Mouse (Mus musculus) midbrain, embryonic 13.5 days (tissue): ENCODE measurements at regions not wholly inside any gene's neighbourhood (a gene's known extent, or its start where the extent isn't known, plus 50 kb on each side); places are given as distances from the start of the nearest gene placed in this dataset.

Source experiments
- ATAC-seq: fragments of 200-750 bp; cut with Nextera tagmentation; 2 replicates; pipeline ENCODE4 v1.8.0; 2017; ENCODE audit warnings: mild to moderate bottlenecking, moderate TSS enrichment, moderate library complexity
- H3K27ac ChIP-seq: fragments of 300-500 bp; sonication (generic); 2 replicates; pipeline ENCODE4 v1.5.1; 2015; ENCODE audit warnings: inconsistent platforms, mild to moderate bottlenecking, moderate library complexity
- H3K27me3 ChIP-seq: fragments of 300-500 bp; sonication (generic); 2 replicates; pipeline ENCODE4 v1.6.1; 2015; ENCODE audit warnings: mild to moderate bottlenecking, inconsistent platforms
- H3K36me3 ChIP-seq: fragments of 300-500 bp; sonication (generic); 2 replicates; pipeline ENCODE4 v1.6.1; 2015; ENCODE audit warnings: mild to moderate bottlenecking, inconsistent platforms
- H3K4me1 ChIP-seq: fragments of 300-500 bp; sonication (generic); replicated peaks from 2 replicates; pipeline ENCODE4 v1.6.1; 2015; ENCODE audit warnings: inconsistent platforms
- H3K4me2 ChIP-seq: fragments of 300-500 bp; sonication (generic); replicated peaks from 2 replicates; pipeline ENCODE4 v1.6.1; 2015; ENCODE audit warnings: moderate library complexity, mild to moderate bottlenecking, inconsistent platforms
- H3K4me3 ChIP-seq: fragments of 300-500 bp; sonication (generic); replicated peaks from 2 replicates; pipeline ENCODE4 v1.5.1; 2015; ENCODE audit warnings: mild to moderate bottlenecking, inconsistent platforms
- H3K9ac ChIP-seq: fragments of 300-500 bp; sonication (generic); replicated peaks from 2 replicates; pipeline ENCODE4 v1.6.1; 2015; ENCODE audit warnings: mild to moderate bottlenecking, inconsistent platforms
- H3K9me3 ChIP-seq: fragments of 300-500 bp; sonication (generic); 2 replicates; pipeline ENCODE4 v1.6.1; 2016; ENCODE audit warnings: mild to moderate bottlenecking, inconsistent platforms
- WGBS: fragments of 180-500 bp; shearing (Covaris S2); methylation state at CpG from one replicate; pipeline ENCODE4 v1.1.7; 2015; 5-methylcytosine and 5-hydroxymethylcytosine counted together

DNA sequence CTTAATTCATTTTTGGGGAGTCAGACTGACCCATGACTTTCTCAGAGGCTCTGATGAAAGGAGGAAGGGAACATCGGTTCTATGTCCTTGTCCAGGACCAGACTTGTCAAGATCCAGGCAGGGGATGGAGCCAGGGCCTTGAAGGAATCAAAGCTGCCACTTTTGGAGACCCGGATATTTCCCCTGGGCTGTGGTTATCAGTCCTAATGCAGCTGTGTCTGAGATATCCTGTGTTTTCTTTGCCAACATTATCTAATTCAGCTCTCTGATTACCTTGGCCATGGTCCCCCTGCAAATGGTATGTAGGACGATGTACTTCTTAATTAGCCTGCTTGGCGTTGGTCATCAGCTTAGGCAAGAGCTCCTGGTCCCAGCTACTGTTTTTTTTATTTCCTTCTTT is 127.6 kb downstream of the Fam114a2 start:
- H3K27ac ChIP-seq: no peak overlapping the region
- H3K4me1 ChIP-seq: no peaks in the 10 kb centered on the region
- no peaks in the 10 kb centered on the region for H3K9me3 ChIP-seq
- no peaks in the 10 kb centered on the region for H3K27me3 ChIP-seq
- no peak for ATAC-seq
- no peak overlapping the region for H3K9ac ChIP-seq
- WGBS: 84% methylated on average over 4 of the region's 4 CpGs
- no peak overlapping the region for H3K4me3 ChIP-seq
- H3K4me2 ChIP-seq: no peak overlapping the region
- no peaks in the 10 kb centered on the region for H3K36me3 ChIP-seq
